Mouse (Mus musculus): ENCODE results near the gene Msrb3.

Msrb3 gene

DNA sequence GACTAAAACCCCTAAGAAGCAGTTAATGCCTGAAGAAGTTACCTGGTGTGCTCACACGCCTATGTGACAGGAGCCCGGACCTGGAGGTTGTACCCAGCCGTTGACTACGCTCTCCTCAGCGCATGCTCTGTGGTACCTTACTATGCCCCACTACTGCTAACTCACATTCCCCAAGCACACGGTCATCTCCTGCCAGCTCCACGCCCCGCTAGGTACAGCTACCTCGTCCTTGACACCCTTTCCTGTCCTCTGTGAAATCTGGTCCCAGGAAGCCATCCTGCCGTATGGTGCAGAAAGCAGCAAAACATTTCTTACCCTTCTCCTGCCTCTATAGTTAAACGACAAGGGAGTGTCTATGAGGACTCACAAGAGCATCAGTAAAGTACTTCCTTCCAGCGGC is 37.2 kb downstream of the Msrb3 start:
- DNase-seq (ENCODE audit: low read depth, low spot score), result no peak

DNA sequence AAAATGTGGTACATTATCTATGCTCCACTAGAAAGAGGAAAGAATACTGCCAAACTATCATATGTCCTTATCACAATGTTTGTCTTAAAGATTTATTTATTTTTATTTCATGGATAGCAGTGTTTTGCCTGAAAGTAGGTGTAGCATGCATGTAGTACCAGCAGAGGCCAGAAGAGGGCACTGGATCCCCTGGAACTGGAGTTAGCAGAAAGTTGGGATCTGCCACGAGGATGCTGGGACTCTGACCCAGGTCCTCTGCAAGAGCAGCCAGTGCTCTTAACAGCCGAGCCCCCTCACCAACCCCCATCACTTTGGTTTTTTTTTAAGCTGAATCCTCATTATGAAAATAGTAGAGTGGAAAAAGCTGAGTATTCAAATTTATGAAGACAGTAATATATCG is 37.7 kb downstream of the Msrb3 start:
- DNase-seq (ENCODE audit: low read depth, low spot score), result peak; percentile 79

DNA sequence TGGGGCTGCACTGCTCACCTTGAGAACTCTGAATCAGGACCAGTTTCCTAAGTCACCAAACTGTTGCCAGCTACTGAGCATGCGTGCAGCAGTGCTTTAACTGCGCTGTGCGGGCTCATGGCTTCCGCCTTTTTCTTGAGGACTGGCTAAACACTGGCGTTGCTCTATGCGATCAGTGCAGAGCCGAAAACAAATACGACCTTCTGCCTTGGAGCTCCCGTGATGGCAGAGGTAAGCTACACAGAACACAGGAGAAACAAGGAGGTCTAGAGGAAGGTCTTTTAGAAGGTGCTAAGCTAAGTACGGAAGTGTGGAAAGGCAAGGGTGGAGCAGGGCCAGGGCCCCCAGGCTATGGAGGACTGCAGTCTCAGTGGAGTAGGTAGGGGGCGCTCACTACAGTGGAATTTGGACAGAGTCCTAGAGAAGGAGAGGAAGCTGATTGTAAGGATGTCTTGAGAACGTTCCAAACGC is 41.3 kb downstream of the Msrb3 start:
- peak; percentile 92 for DNase-seq (ENCODE audit: low read depth, low spot score)

DNA sequence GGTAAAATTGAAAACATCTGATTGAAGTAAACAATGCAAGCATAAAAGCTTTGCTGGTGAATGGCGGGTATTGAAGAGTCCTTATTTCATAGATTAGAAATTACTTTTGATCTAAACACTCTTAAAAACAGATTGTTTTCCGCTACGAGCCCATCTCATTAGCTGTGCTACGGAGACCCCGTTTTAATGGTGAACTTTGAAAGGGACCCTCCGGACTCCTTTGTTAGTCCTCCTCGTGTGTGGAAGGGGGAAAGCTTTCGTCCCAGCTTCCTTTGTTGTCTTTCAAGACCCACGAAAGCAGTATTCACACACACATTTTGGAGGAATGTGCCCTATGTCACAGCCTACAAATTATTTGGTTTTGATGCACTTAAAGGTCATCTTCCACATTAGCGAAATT is 44.6 kb downstream of the Msrb3 start:
- DNase-seq (ENCODE audit: low read depth, low spot score), result no peak

DNA sequence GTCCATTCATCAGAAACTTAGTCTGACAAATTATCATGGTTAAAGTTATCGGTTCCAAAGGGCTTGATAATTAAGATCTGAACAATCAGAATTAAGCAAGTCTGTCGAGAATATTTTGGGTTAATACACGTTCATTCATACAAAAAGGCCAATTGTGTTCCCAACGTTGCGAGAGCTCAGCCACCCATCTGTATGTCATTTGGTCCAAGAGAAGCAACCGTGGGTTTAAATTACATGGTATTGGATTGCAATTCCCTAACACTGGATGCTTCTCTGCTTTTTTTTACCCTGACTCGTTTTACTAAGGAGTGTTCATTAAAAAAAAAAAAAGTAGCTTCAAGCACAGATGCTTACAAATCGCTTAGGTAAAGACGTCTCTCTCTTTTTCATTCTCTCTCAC is 45.1 kb downstream of the Msrb3 start:
- no peak for DNase-seq (ENCODE audit: low read depth, low spot score)

DNA sequence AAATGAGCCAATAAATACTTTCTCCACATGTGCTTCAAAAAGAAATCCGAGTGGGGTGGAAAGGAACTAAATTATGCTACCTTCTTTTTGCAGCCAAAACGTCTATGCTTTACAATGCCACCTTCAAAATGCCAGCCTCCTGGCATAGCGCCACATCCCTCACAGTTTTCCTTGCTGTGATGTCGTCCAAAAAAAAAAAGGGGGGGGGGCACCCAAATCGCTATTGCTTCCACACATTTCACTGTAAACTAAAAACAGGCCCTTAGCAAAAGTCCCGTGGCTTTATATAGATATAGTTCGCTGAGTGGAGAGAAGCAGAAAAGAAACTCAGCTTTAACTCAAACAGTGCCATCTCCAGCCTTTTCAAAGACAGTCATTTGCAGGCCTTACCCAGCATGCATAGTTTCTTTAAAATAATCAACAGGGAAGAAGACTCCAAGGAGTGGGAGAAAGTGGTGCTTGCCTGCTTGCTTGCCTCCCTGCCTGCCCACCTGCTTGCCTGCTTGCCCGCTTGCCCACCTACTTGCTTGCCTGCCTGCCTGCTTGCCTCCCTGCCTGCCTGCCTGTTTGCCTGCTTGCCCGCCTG is 47.6 kb downstream of the Msrb3 start:
- DNase-seq (ENCODE audit: low read depth, low spot score), result no peak

DNA sequence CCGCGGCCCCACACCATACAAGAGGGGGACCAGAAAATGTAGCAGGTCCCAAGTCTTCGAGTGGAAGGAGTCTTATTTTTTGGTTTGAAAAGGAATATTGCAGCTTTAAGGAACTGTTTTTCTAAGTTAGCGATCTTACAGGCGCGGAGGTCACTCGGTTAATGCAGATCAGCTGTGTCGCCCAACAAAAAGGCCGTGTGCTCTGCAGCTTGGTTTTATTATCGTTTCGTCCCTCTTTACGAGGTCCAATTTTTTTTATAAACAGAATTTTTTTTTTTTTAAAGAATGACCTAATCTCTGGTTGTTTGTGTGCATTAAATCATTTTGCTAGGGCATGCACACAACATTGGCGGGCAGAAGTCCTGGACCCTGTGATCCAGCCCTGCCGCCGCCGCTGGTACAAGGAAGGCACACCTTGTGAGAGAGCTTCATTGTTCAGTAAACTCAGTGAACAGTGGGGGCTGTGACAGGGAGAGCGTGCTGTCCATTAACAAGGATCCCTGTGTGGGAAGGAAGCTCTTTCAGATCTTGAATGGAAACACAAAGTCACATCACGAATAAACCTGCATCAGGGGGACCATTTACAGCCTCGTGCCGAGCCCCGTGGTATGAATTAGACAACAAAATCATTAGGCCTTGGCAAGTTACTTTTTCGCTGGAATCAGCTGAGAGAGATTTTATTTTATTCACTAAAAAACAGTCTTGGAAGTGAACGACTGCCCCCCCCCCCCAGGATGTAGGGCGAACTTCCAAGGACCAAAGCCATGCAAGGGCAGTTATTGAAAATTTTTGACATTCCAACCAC is 48.3 kb downstream of the Msrb3 start:
- no peak for DNase-seq (ENCODE audit: low read depth, low spot score)

DNA sequence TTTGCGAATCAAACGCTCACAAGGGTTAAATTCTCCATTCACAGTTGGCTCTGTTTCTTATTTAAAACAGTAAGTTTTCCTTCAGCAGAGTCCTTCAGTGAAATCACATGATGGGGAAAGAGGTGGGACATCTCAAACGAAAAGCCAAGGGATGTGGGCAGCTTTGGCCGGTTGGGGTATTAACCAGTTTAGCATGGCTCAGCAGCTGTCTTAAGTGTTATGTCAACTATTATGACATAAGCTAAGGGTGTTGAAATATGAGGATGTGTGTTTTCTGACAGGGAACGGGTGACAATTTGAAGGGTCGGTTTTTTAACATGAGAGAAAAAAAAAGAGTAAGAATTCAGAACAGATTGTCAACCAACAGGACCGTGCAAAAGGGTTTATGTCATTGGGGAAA is 50.2 kb downstream of the Msrb3 start:
- no peak for DNase-seq (ENCODE audit: low read depth, low spot score)

DNA sequence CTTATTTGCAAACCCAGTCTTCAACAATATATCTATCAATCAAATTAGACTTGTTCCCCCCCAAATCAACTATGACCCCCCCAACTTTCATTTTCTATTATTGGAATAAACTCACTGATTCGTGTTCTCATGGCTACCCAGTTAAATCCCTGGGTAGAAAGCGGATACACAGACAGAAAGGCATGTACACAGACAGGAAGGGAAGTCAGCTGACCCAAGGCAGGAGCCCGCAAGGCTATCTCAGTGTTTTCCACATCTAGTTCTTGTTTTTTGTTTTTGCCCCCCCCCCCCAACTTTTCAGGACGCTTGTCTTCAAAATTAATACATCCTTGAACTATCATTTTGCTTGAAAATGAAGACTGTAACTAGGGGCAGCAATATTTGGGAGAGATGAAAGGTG is 51.1 kb downstream of the Msrb3 start:
- DNase-seq (ENCODE audit: low read depth, low spot score), result no peak

DNA sequence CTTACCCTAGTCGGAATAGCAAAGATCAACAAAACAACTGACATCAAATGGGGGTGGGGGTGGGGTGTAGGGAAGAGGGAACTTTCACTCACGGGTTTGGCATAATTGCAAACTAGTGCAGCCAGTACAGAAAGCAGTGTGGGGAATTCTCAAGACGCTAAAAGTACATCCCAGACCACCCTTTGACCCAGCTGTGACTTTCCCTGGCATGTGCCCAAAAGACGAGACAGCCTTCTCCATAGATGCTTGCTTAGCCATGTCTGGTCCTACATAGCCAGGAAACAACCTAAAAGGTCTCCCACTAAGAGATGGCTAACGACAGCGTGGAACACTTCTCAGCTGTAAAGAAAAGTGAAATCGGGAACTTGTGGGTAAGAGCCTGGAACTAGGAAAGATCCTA is 58.9 kb downstream of the Msrb3 start:
- DNase-seq (ENCODE audit: low read depth, low spot score), result no peak

DNA sequence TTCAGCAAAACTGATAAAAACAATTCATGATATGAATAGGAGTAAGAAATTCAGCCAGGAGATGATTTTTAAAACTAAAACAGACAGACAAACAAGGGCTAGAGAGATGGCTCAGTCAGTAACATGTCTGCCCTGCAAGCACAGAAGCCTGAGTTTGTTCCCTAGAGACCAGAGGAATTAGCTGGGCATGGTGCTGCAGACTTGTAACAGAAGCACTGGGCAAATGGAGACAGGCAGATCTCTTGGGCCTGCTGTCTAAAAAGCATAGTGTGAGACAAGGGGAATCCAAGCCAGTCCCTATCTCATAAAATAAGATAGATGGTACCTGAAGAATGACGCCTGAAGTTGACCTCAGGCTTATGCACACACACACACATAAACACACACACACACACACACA is 64.4 kb downstream of the Msrb3 start:
- no peak for DNase-seq (ENCODE audit: low read depth, low spot score)

DNA sequence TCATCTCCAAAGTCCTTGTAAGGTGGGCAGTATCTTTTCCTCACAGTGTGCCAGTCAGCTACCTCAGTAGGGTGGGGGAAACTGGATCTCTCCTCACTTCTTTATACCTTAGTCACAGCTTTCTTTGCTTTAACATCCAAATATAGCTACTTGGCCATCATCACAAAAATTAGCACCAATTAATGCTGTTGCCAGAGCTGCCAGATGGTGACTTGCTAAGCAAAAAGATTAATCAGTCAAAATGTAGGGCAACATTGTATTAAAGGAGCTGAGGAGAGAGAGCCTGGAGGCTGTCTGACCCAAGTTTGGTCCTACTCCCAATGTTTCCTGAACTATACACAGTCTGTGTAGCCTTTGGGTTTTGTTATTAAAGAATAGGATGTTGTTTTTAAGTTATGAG is 65.1 kb downstream of the Msrb3 start:
- DNase-seq (ENCODE audit: low read depth, low spot score), result no peak

DNA sequence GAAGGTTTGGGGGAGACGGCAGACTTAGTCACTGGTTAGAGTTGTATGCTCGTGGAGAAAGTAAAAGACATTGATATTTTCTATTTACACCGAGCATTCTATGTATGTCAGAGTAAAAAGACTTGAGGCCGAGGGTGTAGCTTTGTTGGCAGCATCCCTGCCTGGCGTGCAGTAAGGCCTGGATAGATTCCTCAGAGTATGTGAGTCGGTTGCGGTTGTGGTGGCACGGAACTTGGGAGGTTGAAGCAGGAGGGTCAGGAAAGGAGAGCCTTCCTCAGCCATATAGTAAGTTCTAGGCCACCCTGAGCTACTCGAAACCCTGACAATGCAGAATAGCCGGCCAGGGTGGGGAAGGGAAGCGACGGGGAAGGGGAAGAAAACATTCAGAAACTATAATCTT is 71.1 kb downstream of the Msrb3 start:
- DNase-seq (ENCODE audit: low read depth, low spot score), result no peak

DNA sequence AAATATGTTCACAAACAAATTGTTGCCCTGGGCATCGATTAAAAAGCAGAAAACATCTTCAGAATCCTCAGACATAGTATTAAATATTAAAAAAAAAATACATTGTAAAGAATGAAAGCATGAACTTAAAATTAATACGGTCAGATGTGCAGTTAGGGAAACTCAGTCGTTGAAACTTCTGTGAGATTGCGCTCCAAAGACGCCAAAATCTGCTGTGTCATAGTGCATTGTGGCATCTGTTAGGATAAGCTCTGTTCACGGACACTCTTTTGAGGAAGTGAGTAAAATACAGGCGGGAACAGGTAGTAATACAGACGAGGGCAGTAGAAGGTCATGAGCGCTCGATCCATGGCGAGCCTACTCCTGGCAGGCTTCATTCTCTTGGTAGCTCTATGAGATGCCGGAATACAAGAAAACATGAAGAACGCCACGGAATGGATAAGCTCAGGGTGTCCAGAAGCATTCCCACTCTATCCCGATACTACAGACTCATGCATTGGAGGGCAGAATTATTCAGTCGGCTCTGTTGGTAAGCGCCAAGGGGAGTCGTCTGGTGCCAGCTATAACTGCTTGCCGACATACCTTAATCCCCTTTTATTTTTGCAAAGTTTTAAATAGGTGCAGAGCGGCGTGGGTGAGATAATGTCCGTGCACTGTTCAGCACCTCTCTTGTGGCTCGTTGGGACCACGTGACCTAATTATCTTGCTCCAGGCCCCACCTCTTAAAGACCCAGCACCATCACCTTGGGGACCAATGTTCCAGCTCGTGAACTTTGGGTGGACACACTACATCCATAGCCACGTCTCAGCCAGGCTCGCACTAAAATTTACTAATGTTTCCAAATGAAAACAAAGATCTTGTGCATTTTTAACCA is 71.9 kb downstream of the Msrb3 start:
- peak; percentile 36 for DNase-seq (ENCODE audit: low read depth, low spot score)

DNA sequence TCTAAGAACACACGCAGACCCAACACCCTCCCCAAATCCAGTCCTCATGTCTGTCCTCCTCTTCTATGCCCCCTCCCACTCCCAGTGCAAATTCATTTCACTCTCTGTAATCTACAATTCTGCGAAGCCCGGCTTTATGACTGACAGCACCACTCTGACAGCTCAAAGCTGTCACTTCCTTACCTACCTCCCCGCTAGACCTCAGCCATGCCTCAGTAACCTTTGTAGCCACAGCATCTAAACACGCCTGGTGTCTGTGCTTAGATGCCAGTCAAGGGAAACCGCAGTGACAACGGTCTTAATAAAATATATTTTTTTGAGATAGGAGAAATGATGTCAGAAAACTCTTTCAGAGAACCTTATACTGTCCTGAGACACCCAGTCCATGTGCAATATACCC is 72.5 kb downstream of the Msrb3 start:
- DNase-seq (ENCODE audit: low read depth, low spot score), result no peak

DNA sequence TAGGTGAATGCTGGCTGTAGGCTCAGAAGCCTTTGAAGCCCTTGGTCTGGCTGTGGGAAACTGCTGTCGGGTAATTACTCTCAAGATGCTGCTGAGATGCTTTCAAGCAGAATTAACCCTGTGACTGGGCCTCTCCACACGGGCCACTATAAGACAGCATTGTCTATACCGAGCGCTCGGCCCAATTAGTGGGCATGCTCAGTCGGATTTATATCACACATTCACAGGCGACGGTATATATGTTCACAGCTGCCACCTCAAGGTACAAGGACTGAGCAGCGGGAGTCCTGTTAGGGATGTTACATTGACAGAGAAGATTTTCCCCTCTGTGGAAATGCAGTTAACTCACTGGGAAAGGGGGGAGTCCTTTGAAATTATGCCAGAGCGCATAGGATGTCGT is 73.3 kb downstream of the Msrb3 start:
- no peak for DNase-seq (ENCODE audit: low read depth, low spot score)

DNA sequence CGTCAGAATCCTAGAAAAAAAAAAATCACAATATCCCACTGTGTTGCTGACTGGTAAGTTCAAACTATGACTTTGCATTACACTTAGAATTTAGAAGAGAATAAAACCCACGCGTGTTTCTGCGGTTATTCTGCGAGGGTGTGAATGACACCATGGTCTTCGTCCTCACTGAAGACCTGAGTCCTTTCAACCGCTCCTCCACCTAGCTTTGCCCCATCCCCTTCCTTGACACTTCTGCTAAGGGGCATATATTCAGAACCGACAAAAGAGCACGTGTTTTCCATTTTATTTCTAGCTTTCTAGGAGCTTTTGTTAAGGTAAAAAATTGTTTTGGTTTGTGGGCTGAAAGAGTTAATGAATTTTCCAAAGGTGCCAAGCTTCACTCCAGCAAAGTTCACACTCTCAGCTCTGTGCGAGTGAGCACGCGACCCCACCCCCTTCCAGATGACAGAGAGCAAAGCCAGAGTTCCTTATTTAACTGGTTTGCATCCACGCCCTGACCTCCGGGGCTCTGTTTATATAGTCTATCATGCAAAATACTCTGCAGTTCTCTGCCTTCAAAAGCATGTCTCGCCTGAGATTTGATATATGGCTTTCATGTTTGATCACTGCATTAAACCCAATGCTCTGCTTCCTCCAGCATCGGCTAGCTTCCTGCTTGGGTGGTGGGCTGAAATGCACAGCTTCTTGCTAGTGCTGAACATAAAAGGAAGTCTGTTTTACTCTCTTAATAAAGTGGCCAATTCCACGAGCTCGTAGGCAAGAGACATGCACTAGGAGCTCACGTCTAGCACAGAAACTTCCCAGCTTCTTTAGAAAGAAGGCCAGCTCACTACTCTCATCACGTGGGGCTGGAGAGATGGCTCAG is 77.2 kb downstream of the Msrb3 start:
- DNase-seq (ENCODE audit: low read depth, low spot score), result peak; percentile 47

DNA sequence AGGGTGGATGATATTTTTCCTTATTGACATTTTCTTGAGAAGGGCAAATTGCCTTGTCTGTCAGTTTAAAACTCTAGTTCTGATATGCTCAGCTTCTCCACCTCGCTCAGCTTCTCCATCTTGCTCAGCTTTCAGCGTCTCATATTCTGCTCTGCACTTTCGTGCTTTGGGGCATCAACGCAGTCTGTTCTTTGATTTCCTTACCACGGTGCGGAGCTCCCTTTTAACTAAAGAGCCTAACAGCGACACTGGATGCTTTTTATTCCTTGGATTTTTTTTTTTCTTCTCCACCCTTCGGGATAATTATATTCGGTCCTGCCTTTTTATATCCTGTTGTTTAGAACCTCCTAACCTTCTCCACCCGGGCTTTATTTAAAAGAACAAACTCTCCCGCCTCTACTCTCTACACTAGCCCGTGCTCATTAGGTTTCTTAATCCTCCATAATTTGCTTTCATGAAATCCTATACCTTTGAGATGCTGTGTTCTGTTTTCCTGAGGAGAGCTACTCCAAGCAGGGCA is 78.1 kb downstream of the Msrb3 start:
- DNase-seq (ENCODE audit: low read depth, low spot score), result no peak

DNA sequence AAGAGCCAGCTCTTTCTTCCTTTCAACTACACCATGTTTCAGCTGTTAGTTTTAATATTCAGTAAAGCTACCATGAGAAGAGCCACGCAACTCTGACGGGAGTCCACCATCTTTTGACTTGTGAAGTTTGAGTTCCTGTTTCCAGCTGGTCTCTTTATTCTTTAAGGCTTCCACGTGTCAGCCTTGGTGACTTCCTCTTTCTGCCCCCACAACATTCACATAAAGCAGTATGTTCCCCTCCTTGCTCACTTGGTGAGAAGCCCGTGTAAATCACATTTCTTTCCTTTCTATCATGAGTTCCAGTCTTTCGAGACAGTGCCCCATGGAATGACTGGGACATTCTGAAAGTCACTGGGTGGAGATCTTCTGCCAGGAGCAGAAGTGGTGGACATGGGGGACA is 83.6 kb downstream of the Msrb3 start:
- DNase-seq (ENCODE audit: low read depth, low spot score), result no peak

DNA sequence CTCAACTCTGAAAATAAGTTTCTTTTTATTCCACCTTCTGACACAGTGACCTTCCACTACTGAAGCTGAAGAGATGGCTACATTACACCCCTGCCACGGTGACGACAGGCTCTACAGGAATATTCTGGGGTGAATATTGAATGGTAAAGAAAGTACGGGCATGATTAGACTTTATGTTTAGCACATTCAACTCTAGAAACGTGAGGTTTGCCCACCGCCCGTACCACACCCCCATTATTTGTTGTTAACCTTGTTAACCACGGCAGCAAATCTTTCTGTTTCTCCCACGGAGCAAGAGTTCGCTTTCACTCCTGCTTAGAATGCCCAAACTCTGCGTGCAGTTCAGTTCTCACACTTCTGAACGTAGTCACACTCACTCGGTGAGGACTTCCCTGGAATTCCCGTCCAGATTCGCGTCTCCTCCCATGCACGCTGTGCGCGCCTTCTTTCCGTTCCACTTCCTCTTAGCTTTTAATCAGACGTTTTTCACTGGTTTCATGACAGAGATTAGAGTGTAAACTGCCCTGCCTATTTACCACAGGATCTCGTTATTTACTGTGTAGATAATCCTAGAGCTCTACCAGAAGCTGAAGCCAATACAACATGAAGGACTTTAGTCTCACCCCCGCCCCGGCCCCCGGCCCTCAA is 87.0 kb downstream of the Msrb3 start:
- peak; percentile 17 for DNase-seq (ENCODE audit: low read depth, low spot score)

Data from ZHBTc4 (cell line).